Mouse (Mus musculus): Measurements from ENCODE around the gene Zbp1. TPM values are rescaled to one million over a fixed set of nuclear protein-coding genes. Genes with fewer than 3 reads are reported as not detected.
A peak's percentile ranks its signal among the peaks of the same experiment; 100 is the strongest.

Gene Zbp1
- polyA plus RNA-seq, 1 experiment from 2014 or later = 4.9 TPM

DNA sequence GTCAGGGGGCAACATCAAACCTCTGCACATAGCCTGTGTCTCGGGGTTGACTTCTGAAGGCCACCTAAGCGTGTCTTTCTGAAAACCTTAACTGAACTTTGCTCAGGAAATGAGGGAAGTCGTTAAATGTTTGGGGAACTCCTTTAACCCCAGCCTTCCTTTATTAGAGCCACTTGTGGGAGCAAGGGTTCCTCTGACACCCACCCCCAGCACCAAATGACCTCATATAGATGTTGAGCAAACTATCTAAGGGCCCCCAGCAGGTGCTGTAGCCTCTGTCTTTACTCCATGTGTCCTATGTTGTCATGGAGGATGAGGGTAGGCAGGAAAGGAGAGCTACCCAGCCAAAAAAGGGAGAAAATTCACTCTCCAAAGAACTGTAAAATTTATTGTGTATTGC, 5.4 kb upstream of the Zbp1 start:
- no peak for TF ChIP-seq CTCF (IDR thresholded peaks at IDR 0.05; ENCODE audit: low read depth)
- no peak for TF ChIP-seq EP300 (IDR thresholded peaks at IDR 0.05; ENCODE audit: low read depth)
- Histone ChIP-seq H3K36me3 (replicated peaks; ENCODE audit: insufficient read depth, low read length) (no peaks in the 10 kb centered on the region), H3K4me1 (ENCODE audit: insufficient read depth) (peaks cover 7% of the 10 kb centered on the region), H3K27me3 (ENCODE audit: insufficient read depth, low read length) (no peaks in the 10 kb centered on the region), H3K4me2 (ENCODE audit: low read depth, low read length) (peak overlapping the region; percentile 18; the same call in 1 of the 2 replicates), H3K4me3 (ENCODE audit: low read depth, low read length) (no peak overlapping the region), H3K9me3 (ENCODE audit: low read length) (no peaks in the 10 kb centered on the region), H3K27ac (ENCODE audit: low read depth) (no peak overlapping the region), H3K9ac (replicated peaks) (no peak overlapping the region)
- ATAC-seq (no peak), DNase-seq (no peak)
- 22% methylated on average over 3 of the region's 3 CpGs for WGBS (ENCODE audit: insufficient replicate concordance)

DNA sequence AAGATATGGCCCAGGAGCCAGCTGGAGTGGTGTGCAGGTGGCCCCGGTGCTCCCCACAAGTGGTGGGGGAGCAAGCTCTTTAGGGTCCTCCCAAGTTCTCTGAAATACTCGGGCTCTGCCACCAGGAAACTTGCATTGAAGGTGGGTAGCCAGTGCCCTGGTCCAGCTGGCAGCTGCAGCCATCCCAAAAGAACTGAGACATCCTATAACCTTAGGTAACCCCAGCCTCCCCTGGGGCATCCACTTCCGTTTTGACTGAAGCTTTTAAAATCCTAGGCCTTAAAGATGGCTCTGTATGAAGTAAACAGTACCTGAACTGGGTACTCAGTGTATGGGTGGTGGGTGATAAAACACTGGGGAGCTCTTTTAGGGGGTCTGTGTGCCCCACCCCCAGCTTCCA, 4.8 kb upstream of the Zbp1 start:
- Histone ChIP-seq H3K27ac (ENCODE audit: low read depth) (no peak overlapping the region), H3K4me2 (ENCODE audit: low read depth, low read length) (peak overlapping the region; percentile 18; the same call in 1 of the 2 replicates), H3K4me1 (ENCODE audit: insufficient read depth) (peaks cover 12% of the 10 kb centered on the region), H3K4me3 (ENCODE audit: low read depth, low read length) (no peak overlapping the region), H3K9me3 (ENCODE audit: low read length) (no peaks in the 10 kb centered on the region), H3K27me3 (ENCODE audit: insufficient read depth, low read length) (no peaks in the 10 kb centered on the region), H3K9ac (replicated peaks) (no peak overlapping the region), H3K36me3 (replicated peaks; ENCODE audit: insufficient read depth, low read length) (no peaks in the 10 kb centered on the region)
- WGBS (ENCODE audit: insufficient replicate concordance) = 46% methylated on average over 3 of the region's 3 CpGs
- ATAC-seq (no peak), DNase-seq (no peak)
- no peak for TF ChIP-seq CTCF (IDR thresholded peaks at IDR 0.05; ENCODE audit: low read depth)
- TF ChIP-seq EP300 (IDR thresholded peaks at IDR 0.05; ENCODE audit: low read depth) = no peak

DNA sequence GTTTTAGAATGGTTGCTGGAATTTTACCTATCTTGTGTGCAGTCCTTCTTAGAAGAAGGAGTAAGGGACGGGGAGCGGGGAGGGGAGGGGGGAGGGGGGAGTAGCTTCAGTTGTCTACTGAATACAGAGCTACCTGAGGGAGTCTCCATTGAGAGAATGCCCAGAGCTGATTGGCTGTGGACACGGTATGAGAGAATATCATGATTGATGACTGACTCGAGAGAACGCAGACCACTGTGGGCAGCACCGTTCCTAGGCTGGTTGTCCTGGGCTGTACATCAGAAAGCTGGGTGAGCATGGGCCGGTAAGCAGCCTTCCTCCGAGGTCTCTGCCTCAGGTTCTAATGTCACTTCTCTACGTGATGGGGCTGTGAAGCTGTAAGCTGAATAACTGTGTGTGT, 2.0 kb upstream of the Zbp1 start:
- ATAC-seq (no peak), DNase-seq (no peak)
- H3K4me3 ChIP-seq (ENCODE audit: low read depth, low read length) = no peak overlapping the region
- no peaks in the 10 kb centered on the region for H3K9me3 ChIP-seq (ENCODE audit: low read length)
- no peak overlapping the region for H3K27ac ChIP-seq (ENCODE audit: low read depth)
- peaks cover 17% of the 10 kb centered on the region for H3K4me1 ChIP-seq (ENCODE audit: insufficient read depth)
- TF ChIP-seq CTCF (IDR thresholded peaks at IDR 0.05; ENCODE audit: low read depth) (no peak), EP300 (IDR thresholded peaks at IDR 0.05; ENCODE audit: low read depth) (no peak)
- H3K36me3 ChIP-seq (replicated peaks; ENCODE audit: insufficient read depth, low read length) = no peaks in the 10 kb centered on the region
- H3K4me2 ChIP-seq (ENCODE audit: low read depth, low read length) = no peak overlapping the region
- 87% methylated on average over 9 of the region's 9 CpGs for WGBS (ENCODE audit: insufficient replicate concordance)
- H3K9ac ChIP-seq (replicated peaks) = no peak overlapping the region
- H3K27me3 ChIP-seq (ENCODE audit: insufficient read depth, low read length) = no peaks in the 10 kb centered on the region

DNA sequence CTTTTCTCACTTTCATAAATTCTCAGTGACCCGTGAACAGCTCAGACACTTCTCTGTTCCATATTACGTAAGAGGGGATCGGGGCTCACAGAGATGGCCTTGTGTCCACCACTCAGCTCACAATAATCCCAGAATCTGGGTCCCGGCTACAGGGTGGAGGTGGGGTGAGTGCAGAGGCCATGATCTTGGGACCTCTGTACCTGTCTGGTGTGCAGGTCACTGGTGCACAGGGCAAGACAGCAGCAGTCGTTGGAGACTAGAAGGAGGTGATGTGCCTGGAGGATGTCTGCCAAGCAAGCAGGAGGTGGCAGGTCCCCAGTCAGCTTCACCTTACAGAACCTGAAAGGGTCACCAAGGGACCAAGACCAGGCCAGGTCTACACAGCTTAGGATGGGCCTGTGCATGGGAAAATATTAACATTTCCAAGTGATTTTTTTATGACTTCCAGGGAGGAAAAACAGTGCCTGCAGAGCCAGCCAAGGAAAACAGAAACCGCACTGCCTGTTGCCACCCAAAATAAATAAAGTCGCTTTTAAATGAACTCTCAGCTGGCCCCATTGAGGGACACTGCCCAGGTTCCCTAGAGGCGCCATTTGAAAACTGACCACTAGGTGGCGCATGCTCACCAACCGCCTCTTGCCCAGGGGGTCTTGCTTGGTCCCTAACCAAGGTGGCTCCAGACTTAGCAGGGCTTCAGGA, 682 bp upstream of the Zbp1 start:
- Histone ChIP-seq H3K9me3 (ENCODE audit: low read length) (no peaks in the 10 kb centered on the region), H3K36me3 (replicated peaks; ENCODE audit: insufficient read depth, low read length) (no peaks in the 10 kb centered on the region), H3K4me3 (ENCODE audit: low read depth, low read length) (no peak overlapping the region), H3K27ac (ENCODE audit: low read depth) (peak overlapping the region; percentile 55; the same call in 1 of the 2 replicates), H3K9ac (replicated peaks) (no peak overlapping the region), H3K4me1 (ENCODE audit: insufficient read depth) (peaks cover 17% of the 10 kb centered on the region), H3K4me2 (ENCODE audit: low read depth, low read length) (peak overlapping the region; percentile 36), H3K27me3 (ENCODE audit: insufficient read depth, low read length) (no peaks in the 10 kb centered on the region)
- DNase-seq (peak; percentile 65), ATAC-seq (peak; percentile 41)
- TF ChIP-seq EP300 (IDR thresholded peaks at IDR 0.05; ENCODE audit: low read depth) = no peak
- peak; percentile 81 for TF ChIP-seq CTCF (IDR thresholded peaks at IDR 0.05; ENCODE audit: low read depth)
- 31% methylated on average over 10 of the region's 10 CpGs for WGBS (ENCODE audit: insufficient replicate concordance)

DNA sequence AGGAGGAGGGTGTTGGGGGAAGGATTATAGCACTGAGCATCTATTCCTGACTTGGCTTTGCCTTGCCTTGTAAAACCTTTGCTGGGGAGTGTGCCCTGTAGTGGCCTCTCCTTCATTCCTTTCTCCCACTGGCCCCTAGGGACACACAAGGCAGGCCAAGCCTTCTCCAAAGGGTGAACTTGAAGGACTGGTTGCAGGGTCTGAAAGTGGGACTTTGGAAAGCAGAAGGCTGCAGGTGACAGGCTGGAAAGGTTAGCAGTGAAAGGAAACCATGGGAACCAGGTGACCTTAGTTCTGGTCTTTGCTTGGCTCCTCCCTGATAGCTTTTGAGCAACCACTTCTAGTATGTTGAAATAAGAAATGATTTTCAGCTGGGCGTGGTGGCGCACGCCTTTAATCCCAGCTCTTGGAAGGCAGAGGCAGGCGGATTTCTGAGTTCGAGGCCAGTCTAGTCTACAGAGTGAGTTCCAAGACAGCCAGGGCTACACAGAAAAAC, 912 bp downstream of the Zbp1 start:
- whole genome bisulfite sequencing (ENCODE audit: insufficient replicate concordance) = 78% methylated on average over 5 of the region's 5 CpGs
- Histone ChIP-seq H3K9ac (replicated peaks) (no peak overlapping the region), H3K4me3 (ENCODE audit: low read depth, low read length) (no peak overlapping the region), H3K36me3 (replicated peaks; ENCODE audit: insufficient read depth, low read length) (no peaks in the 10 kb centered on the region), H3K27me3 (ENCODE audit: insufficient read depth, low read length) (no peaks in the 10 kb centered on the region), H3K27ac (ENCODE audit: low read depth) (no peak overlapping the region), H3K9me3 (ENCODE audit: low read length) (no peaks in the 10 kb centered on the region), H3K4me2 (ENCODE audit: low read depth, low read length) (peak overlapping the region; percentile 26; the same call in 1 of the 2 replicates), H3K4me1 (ENCODE audit: insufficient read depth) (peaks cover 14% of the 10 kb centered on the region)
- ATAC-seq = 0 out of 2 replicates have a peak, but pooled peaks have one; percentile 33
- DNase-seq = peak; percentile 12
- TF ChIP-seq CTCF (IDR thresholded peaks at IDR 0.05; ENCODE audit: low read depth) (no peak), EP300 (IDR thresholded peaks at IDR 0.05; ENCODE audit: low read depth) (no peak)

DNA sequence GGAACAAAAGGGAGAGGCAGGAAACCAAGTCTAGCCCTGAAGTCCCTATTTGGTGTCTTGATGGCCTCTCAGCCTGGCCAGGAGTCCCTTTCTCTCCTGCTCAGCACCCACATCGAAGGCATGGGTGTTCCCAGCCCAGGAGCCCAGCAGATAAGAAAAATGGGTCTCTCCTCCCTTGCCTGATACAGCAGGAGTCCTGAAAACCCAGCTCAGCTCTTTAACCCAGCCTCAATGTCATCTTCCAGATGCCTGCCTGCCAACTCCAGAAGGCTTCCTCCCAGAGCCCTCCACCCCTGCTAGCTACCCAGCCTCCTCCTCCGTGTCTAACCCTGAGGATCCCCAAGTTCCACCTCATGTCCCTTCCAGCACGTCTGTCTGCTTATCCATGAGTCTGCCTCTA, 1.5 kb downstream of the Zbp1 start:
- Histone ChIP-seq H3K4me1 (ENCODE audit: insufficient read depth) (peaks cover 14% of the 10 kb centered on the region), H3K27ac (ENCODE audit: low read depth) (no peak overlapping the region), H3K4me2 (ENCODE audit: low read depth, low read length) (peak overlapping the region; percentile 26; the same call in 1 of the 2 replicates), H3K36me3 (replicated peaks; ENCODE audit: insufficient read depth, low read length) (no peaks in the 10 kb centered on the region), H3K9ac (replicated peaks) (no peak overlapping the region), H3K27me3 (ENCODE audit: insufficient read depth, low read length) (no peaks in the 10 kb centered on the region), H3K9me3 (ENCODE audit: low read length) (no peaks in the 10 kb centered on the region), H3K4me3 (ENCODE audit: low read depth, low read length) (no peak overlapping the region)
- 48% methylated on average over 3 of the region's 3 CpGs for WGBS (ENCODE audit: insufficient replicate concordance)
- DNase-seq (peak; percentile 7), ATAC-seq (no peak)
- TF ChIP-seq EP300 (IDR thresholded peaks at IDR 0.05; ENCODE audit: low read depth) (no peak), CTCF (IDR thresholded peaks at IDR 0.05; ENCODE audit: low read depth) (no peak)

Measured in liver, postnatal 0 days (tissue).